Mouse (Mus musculus): ENCODE results near the gene Cpne1. TPM values are rescaled to one million over a fixed set of nuclear protein-coding genes. Genes with fewer than 3 reads are reported as not detected.

Cpne1 gene
- polyA plus RNA-seq (2016; fragmentation: Nextera tagmentation; extraction: Ambion mirVana), result 42.6 and 55.3 TPM in 2 replicates

GRCm38 (mm10) chr2:156111358-156112079 is at the start of gene Cpne1, which contains the start of gene Rbm12:
TSS of gene Cpne1 (minus strand) at chr2:156111965.
TSS of gene Rbm12 (minus strand) at chr2:156111978.
- peak; percentile 96 for DNase-seq (ENCODE audit: low spot score)

GRCm38 (mm10) chr2:156151538-156151937 is 39.8 kb upstream of the Cpne1 start:
- no peaks in the 10 kb centered on the region for H3K9me3 ChIP-seq
- H3K4me3 ChIP-seq, result no peak overlapping the region
- no peak for DNase-seq (ENCODE audit: low spot score)
- H3K27me3 ChIP-seq (ENCODE audit: insufficient read depth, poor library complexity, severe bottlenecking), result no peaks in the 10 kb centered on the region
- H3K4me1 ChIP-seq, result no peaks in the 10 kb centered on the region
- H3K27ac ChIP-seq, result no peak overlapping the region
- peaks cover 97% of the 10 kb centered on the region for H3K36me3 ChIP-seq

More at GRCm38 (mm10) chr2:156111358-156112079, at the start of gene Cpne1, which contains the start of gene Rbm12:
- H3K27me3 ChIP-seq (ENCODE audit: insufficient read depth, poor library complexity, severe bottlenecking), result no peaks in the 10 kb centered on the region
- H3K4me1 ChIP-seq, result peaks cover 8% of the 10 kb centered on the region
- no peaks in the 10 kb centered on the region for H3K9me3 ChIP-seq
- under 1% methylated on average over 74 of the region's 74 CpGs for WGBS
- no peaks in the 10 kb centered on the region for H3K36me3 ChIP-seq
- H3K4me3 ChIP-seq, result peak within 1 kb of the TSS; percentile 97
- H3K27ac ChIP-seq, result peak within 1 kb of the TSS; percentile 99

- peaks cover 58% of the 10 kb centered on the region for H3K36me3 ChIP-seq
- DNase-seq (ENCODE audit: low spot score), result no peak
- 94% methylated on average over 3 of the region's 3 CpGs for WGBS
- H3K9me3 ChIP-seq, result no peaks in the 10 kb centered on the region
- H3K4me1 ChIP-seq, result peaks cover 9% of the 10 kb centered on the region; the same call in 1 of the 2 replicates
- H3K27ac ChIP-seq, result no peak overlapping the region
- no peak overlapping the region for H3K4me3 ChIP-seq
- H3K27me3 ChIP-seq (ENCODE audit: insufficient read depth, poor library complexity, severe bottlenecking), result no peaks in the 10 kb centered on the region
Measured at GRCm38 (mm10) chr2:156147316-156147915, 35.7 kb upstream of the Cpne1 start.

- Histone ChIP-seq H3K4me3 (no peak overlapping the region), H3K9me3 (no peaks in the 10 kb centered on the region), H3K27me3 (ENCODE audit: insufficient read depth, poor library complexity, severe bottlenecking) (no peaks in the 10 kb centered on the region), H3K4me1 (peaks cover 9% of the 10 kb centered on the region; the same call in 1 of the 2 replicates), H3K27ac (no peak overlapping the region), H3K36me3 (peaks cover 50% of the 10 kb centered on the region)
- no peak for DNase-seq (ENCODE audit: low spot score)
- WGBS, result 65% methylated on average over 5 of the region's 5 CpGs
Measured at GRCm38 (mm10) chr2:156146272-156146989, 34.7 kb upstream of the Cpne1 start.

GRCm38 (mm10) chr2:156145486-156146130 is 33.8 kb upstream of the Cpne1 start:
- peaks cover 9% of the 10 kb centered on the region; the same call in 1 of the 2 replicates for H3K4me1 ChIP-seq
- no peaks in the 10 kb centered on the region for H3K9me3 ChIP-seq
- peak overlapping the region; percentile 82 for H3K4me3 ChIP-seq
- no peak for DNase-seq (ENCODE audit: low spot score)
- peaks cover 45% of the 10 kb centered on the region for H3K36me3 ChIP-seq
- H3K27ac ChIP-seq, result no peak overlapping the region
- 57% methylated on average over 11 of the region's 11 CpGs for WGBS
- no peaks in the 10 kb centered on the region for H3K27me3 ChIP-seq (ENCODE audit: insufficient read depth, poor library complexity, severe bottlenecking)

GRCm38 (mm10) chr2:156143953-156144724 is 32.4 kb upstream of the Cpne1 start, which contains the start of the genes Romo1 and Nfs1:
TSS of gene Romo1 (plus strand) at chr2:156144039.
TSS of gene Nfs1 (minus strand) at chr2:156144186.
- H3K4me1 ChIP-seq, result peaks cover 9% of the 10 kb centered on the region; the same call in 1 of the 2 replicates
- peaks cover 43% of the 10 kb centered on the region for H3K36me3 ChIP-seq
- no peaks in the 10 kb centered on the region for H3K27me3 ChIP-seq (ENCODE audit: insufficient read depth, poor library complexity, severe bottlenecking)
- under 1% methylated on average over 70 of the region's 70 CpGs for WGBS
- H3K9me3 ChIP-seq, result no peaks in the 10 kb centered on the region
- H3K4me3 ChIP-seq, result peak within 1 kb of the TSS; percentile 82
- peak; percentile 98 for DNase-seq (ENCODE audit: low spot score)
- peak within 1 kb of the TSS; percentile 94 for H3K27ac ChIP-seq

GRCm38 (mm10) chr2:156143367-156143766 is 31.6 kb upstream of the Cpne1 start:
- H3K4me3 ChIP-seq, result peak overlapping the region; percentile 82
- peak overlapping the region; percentile 94 for H3K27ac ChIP-seq
- DNase-seq (ENCODE audit: low spot score), result no peak
- H3K27me3 ChIP-seq (ENCODE audit: insufficient read depth, poor library complexity, severe bottlenecking), result no peaks in the 10 kb centered on the region
- H3K36me3 ChIP-seq, result peaks cover 42% of the 10 kb centered on the region
- no peaks in the 10 kb centered on the region for H3K9me3 ChIP-seq
- WGBS, result 2% methylated on average over 16 of the region's 16 CpGs
- peaks cover 9% of the 10 kb centered on the region; the same call in 1 of the 2 replicates for H3K4me1 ChIP-seq

GRCm38 (mm10) chr2:156142820-156143219 is 31.1 kb upstream of the Cpne1 start:
- Histone ChIP-seq H3K4me1 (peaks cover 9% of the 10 kb centered on the region; the same call in 1 of the 2 replicates), H3K36me3 (peaks cover 37% of the 10 kb centered on the region), H3K4me3 (peak overlapping the region; percentile 82), H3K9me3 (no peaks in the 10 kb centered on the region), H3K27me3 (ENCODE audit: insufficient read depth, poor library complexity, severe bottlenecking) (no peaks in the 10 kb centered on the region), H3K27ac (peak overlapping the region; percentile 94; the same call in 1 of the 2 replicates)
- DNase-seq (ENCODE audit: low spot score), result no peak
- 75% methylated on average over 2 of the region's 2 CpGs for WGBS

- H3K27ac ChIP-seq, result no peak overlapping the region
- peaks cover 46% of the 10 kb centered on the region for H3K36me3 ChIP-seq
- no peaks in the 10 kb centered on the region for H3K9me3 ChIP-seq
- no peaks in the 10 kb centered on the region for H3K4me1 ChIP-seq
- no peak for DNase-seq (ENCODE audit: low spot score)
- WGBS, result 85% methylated on average over 6 of the region's 6 CpGs
- H3K4me3 ChIP-seq, result no peak overlapping the region
- no peaks in the 10 kb centered on the region for H3K27me3 ChIP-seq (ENCODE audit: insufficient read depth, poor library complexity, severe bottlenecking)
Measured at GRCm38 (mm10) chr2:156135695-156136094, 23.9 kb upstream of the Cpne1 start.

- no peak for DNase-seq (ENCODE audit: low spot score)
- Histone ChIP-seq H3K4me1 (no peaks in the 10 kb centered on the region), H3K27me3 (ENCODE audit: insufficient read depth, poor library complexity, severe bottlenecking) (no peaks in the 10 kb centered on the region), H3K4me3 (no peak overlapping the region), H3K9me3 (no peaks in the 10 kb centered on the region), H3K36me3 (peaks cover 34% of the 10 kb centered on the region), H3K27ac (no peak overlapping the region)
- WGBS, result 81% methylated on average over 5 of the region's 5 CpGs
Measured at GRCm38 (mm10) chr2:156134161-156134560, 22.4 kb upstream of the Cpne1 start.

GRCm38 (mm10) chr2:156126992-156127391 is 15.2 kb upstream of the Cpne1 start, which contains the start of gene Gm28036:
TSS of gene Gm28036 (minus strand) at chr2:156127092.
- Histone ChIP-seq H3K4me3 (no peak within 1 kb of the TSS), H3K36me3 (peaks cover 52% of the 10 kb centered on the region)
- WGBS, result 87% methylated on average over 5 of the region's 5 CpGs

GRCm38 (mm10) chr2:156123731-156124130 is 12.0 kb upstream of the Cpne1 start:
- 83% methylated on average over 5 of the region's 5 CpGs for WGBS

More at GRCm38 (mm10) chr2:156126992-156127391, 15.2 kb upstream of the Cpne1 start, which contains the start of gene Gm28036:
- no peak within 1 kb of the TSS for H3K27ac ChIP-seq
- no peak for DNase-seq (ENCODE audit: low spot score)
- no peaks in the 10 kb centered on the region for H3K27me3 ChIP-seq (ENCODE audit: insufficient read depth, poor library complexity, severe bottlenecking)
- no peaks in the 10 kb centered on the region for H3K9me3 ChIP-seq
- no peaks in the 10 kb centered on the region for H3K4me1 ChIP-seq

More at GRCm38 (mm10) chr2:156123731-156124130, 12.0 kb upstream of the Cpne1 start:
- DNase-seq (ENCODE audit: low spot score), result no peak
- H3K27ac ChIP-seq, result no peak overlapping the region
- H3K27me3 ChIP-seq (ENCODE audit: insufficient read depth, poor library complexity, severe bottlenecking), result no peaks in the 10 kb centered on the region
- H3K4me1 ChIP-seq, result no peaks in the 10 kb centered on the region
- H3K4me3 ChIP-seq, result no peak overlapping the region
- peaks cover 45% of the 10 kb centered on the region for H3K36me3 ChIP-seq
- H3K9me3 ChIP-seq, result no peaks in the 10 kb centered on the region
